Mouse (Mus musculus): ENCODE data around the gene Spaca6.

- no peak for TF ChIP-seq CTCF (IDR thresholded peaks at IDR 0.05; ENCODE audit: extremely low read depth, insufficient read length, insufficient replicate concordance, low read depth, low read length)
- no peak for TF ChIP-seq POLR2A (IDR thresholded peaks at IDR 0.05; ENCODE audit: low read depth, low read length)
Measured at GRCm38 (mm10) chr17:17871697-17872096, 44.7 kb downstream of the Spaca6 start.
